Comparison of ENCODE assay signal across 21 mouse cellular contexts in the genomic region with DNA sequence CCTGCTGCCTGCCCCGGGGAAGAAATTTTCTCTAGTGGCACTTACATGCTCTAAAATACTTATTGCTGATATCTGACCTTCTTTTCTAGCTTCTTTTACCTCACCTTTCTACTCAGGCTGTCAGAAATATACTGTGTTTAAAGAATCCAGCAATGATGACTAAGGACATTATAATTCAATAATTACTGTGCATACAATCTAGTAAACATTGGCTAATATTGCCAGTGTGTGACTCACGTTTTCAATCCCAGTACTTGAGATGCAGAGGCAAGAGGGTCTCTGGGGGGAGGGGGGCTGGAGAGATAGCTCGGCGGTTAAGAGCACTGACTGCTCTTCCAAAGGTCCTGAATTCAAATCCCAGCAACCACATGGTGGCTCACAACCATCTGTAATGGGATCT. TPM values are rescaled to one million over a fixed set of nuclear protein-coding genes. Genes with fewer than 3 reads are reported as not detected.
A peak's percentile ranks its signal among the peaks of the same experiment; 100 is the strongest.
DNase-seq lines count a peak whose midpoint lies in the region; ATAC-seq and TF ChIP-seq lines count a peak whose summit lies in the region.
"Had no signal": no experiment of that assay in that cellular context is flagged by ENCODE, and none has a peak within 500 bp of the region (broad histone marks: within the 10 kb centered on the region; RNA-seq: fewer than 3 reads in every experiment).

No protein-coding gene starts in this region.

- no peak for TF ChIP-seq CTCF in liver, postnatal 0 days (IDR thresholded peaks at IDR 0.05; ENCODE audit: low read depth)

- peak overlapping the region; percentile 24; the same call in 1 of the 2 replicates for H3K4me2 ChIP-seq in heart, embryonic 13.5 days
- no peak overlapping the region for H3K4me2 ChIP-seq in heart, embryonic 12.5 days
- H3K4me2 ChIP-seq in liver, embryonic 13.5 days, result peak overlapping the region; percentile 54
- H3K4me2 ChIP-seq in liver, postnatal 0 days (ENCODE audit: low read depth, low read length), result peak overlapping the region; percentile 51
- no peak overlapping the region for H3K4me2 ChIP-seq in hindbrain, embryonic 11.5 days (replicated peaks; ENCODE audit: low read depth, low read length)
- H3K4me2 ChIP-seq: embryonic facial prominence, embryonic 15.5 days; forebrain, embryonic 12.5 days; hindbrain, embryonic 13.5 days had no signal

- peak; percentile 25 for DNase-seq in NIH3T3 (ENCODE audit: low read depth)
- no peak for DNase-seq in liver, embryonic 13.5 days
- DNase-seq in liver, postnatal 0 days, result no peak
- no peak for DNase-seq in gastrocnemius, adult 8-10 months (ENCODE audit: low spot score in 2 of 2)
- no peak for DNase-seq in hindbrain, embryonic 11.5 days (ENCODE audit: low spot score)
- no peak for DNase-seq in left cerebral cortex, adult 9 months (ENCODE audit: low spot score in 2 of 2)
- DNase-seq: adrenal gland, postnatal 10 days; cerebellum, adult 11 months; cerebellum, adult 8-10 months; cerebellum, postnatal 14 days; embryo, embryonic 11 days; gastrocnemius, postnatal 25 days; heart, postnatal 10 days; heart, postnatal 4 days had no signal

- no peak overlapping the region for H3K27ac ChIP-seq in heart, embryonic 13.5 days (replicated peaks)
- H3K27ac ChIP-seq in heart, embryonic 12.5 days (ENCODE audit: poor library complexity, severe bottlenecking), result no peak overlapping the region
- H3K27ac ChIP-seq in liver, embryonic 13.5 days, result peak overlapping the region; percentile 95
- H3K27ac ChIP-seq in liver, postnatal 0 days (ENCODE audit: low read depth), result peak overlapping the region; percentile 84
- no peak overlapping the region for H3K27ac ChIP-seq in hindbrain, embryonic 11.5 days (ENCODE audit: low read depth, low read length)
- H3K27ac ChIP-seq: embryonic facial prominence, embryonic 15.5 days; forebrain, embryonic 12.5 days; hindbrain, embryonic 13.5 days; hindbrain, postnatal 0 days had no signal

- no peaks in the 10 kb centered on the region for H3K27me3 ChIP-seq in heart, embryonic 13.5 days (replicated peaks)
- no peaks in the 10 kb centered on the region for H3K27me3 ChIP-seq in heart, embryonic 12.5 days (replicated peaks)
- no peaks in the 10 kb centered on the region for H3K27me3 ChIP-seq in liver, embryonic 13.5 days
- H3K27me3 ChIP-seq in liver, postnatal 0 days (ENCODE audit: insufficient read depth, low read length), result no peaks in the 10 kb centered on the region
- no peaks in the 10 kb centered on the region for H3K27me3 ChIP-seq in hindbrain, embryonic 11.5 days (ENCODE audit: control insufficient read depth, insufficient read depth, low read length)
- H3K27me3 ChIP-seq: embryonic facial prominence, embryonic 15.5 days; forebrain, embryonic 12.5 days; hindbrain, embryonic 13.5 days had no signal

- no peaks in the 10 kb centered on the region for H3K9me3 ChIP-seq in heart, embryonic 13.5 days
- H3K9me3 ChIP-seq in heart, embryonic 12.5 days (replicated peaks), result no peaks in the 10 kb centered on the region
- H3K9me3 ChIP-seq in liver, embryonic 13.5 days (replicated peaks), result no peaks in the 10 kb centered on the region
- no peaks in the 10 kb centered on the region for H3K9me3 ChIP-seq in liver, postnatal 0 days (ENCODE audit: low read length)
- H3K9me3 ChIP-seq in hindbrain, embryonic 11.5 days (ENCODE audit: control insufficient read depth, low read length), result no peaks in the 10 kb centered on the region
- H3K9me3 ChIP-seq: embryonic facial prominence, embryonic 15.5 days; forebrain, embryonic 12.5 days; hindbrain, embryonic 13.5 days had no signal

- H3K36me3 ChIP-seq in heart, embryonic 13.5 days, result no peaks in the 10 kb centered on the region
- no peaks in the 10 kb centered on the region for H3K36me3 ChIP-seq in heart, embryonic 12.5 days
- no peaks in the 10 kb centered on the region for H3K36me3 ChIP-seq in liver, embryonic 13.5 days
- H3K36me3 ChIP-seq in liver, postnatal 0 days (replicated peaks; ENCODE audit: insufficient read depth, low read length), result no peaks in the 10 kb centered on the region
- no peaks in the 10 kb centered on the region for H3K36me3 ChIP-seq in hindbrain, embryonic 11.5 days (ENCODE audit: control insufficient read depth, insufficient read depth, low read length)
- H3K36me3 ChIP-seq: embryonic facial prominence, embryonic 15.5 days; forebrain, embryonic 12.5 days; hindbrain, embryonic 13.5 days had no signal

- H3K9ac ChIP-seq in heart, embryonic 13.5 days, result no peak overlapping the region
- H3K9ac ChIP-seq in heart, embryonic 12.5 days, result no peak overlapping the region
- peak overlapping the region; percentile 59 for H3K9ac ChIP-seq in liver, embryonic 13.5 days
- no peak overlapping the region for H3K9ac ChIP-seq in liver, postnatal 0 days (replicated peaks)
- no peak overlapping the region for H3K9ac ChIP-seq in hindbrain, embryonic 11.5 days (ENCODE audit: low read depth, low read length)
- H3K9ac ChIP-seq: embryonic facial prominence, embryonic 15.5 days; forebrain, embryonic 12.5 days; hindbrain, embryonic 13.5 days had no signal

- no peak for ATAC-seq in heart, embryonic 13.5 days (ENCODE audit: extremely low read depth, insufficient number of reproducible peaks, low FRiP score, low TSS enrichment)
- no peak for ATAC-seq in heart, embryonic 12.5 days (ENCODE audit: insufficient number of reproducible peaks, low FRiP score)
- ATAC-seq in liver, embryonic 13.5 days (ENCODE audit: low read depth), result no peak
- ATAC-seq in liver, postnatal 0 days, result no peak
- ATAC-seq in hindbrain, embryonic 11.5 days (ENCODE audit: low FRiP score), result no peak
- ATAC-seq: forebrain, embryonic 16.5 days; hindbrain, postnatal 0 days had no signal

- H3K4me3 ChIP-seq in heart, embryonic 13.5 days, result no peak overlapping the region
- no peak overlapping the region for H3K4me3 ChIP-seq in heart, embryonic 12.5 days
- peak overlapping the region; percentile 12 for H3K4me3 ChIP-seq in liver, embryonic 13.5 days (replicated peaks)
- peak overlapping the region; percentile 6; the same call in 1 of the 2 replicates for H3K4me3 ChIP-seq in liver, postnatal 0 days (ENCODE audit: low read depth, low read length)
- no peak overlapping the region for H3K4me3 ChIP-seq in hindbrain, embryonic 11.5 days (ENCODE audit: low read depth, low read length)
- H3K4me3 ChIP-seq: embryonic facial prominence, embryonic 15.5 days; forebrain, embryonic 12.5 days; hindbrain, embryonic 13.5 days had no signal

- 74% methylated on average over 4 of the region's 4 CpGs for WGBS in heart, embryonic 13.5 days
- 76% methylated on average over 4 of the region's 4 CpGs for WGBS in heart, embryonic 12.5 days
- WGBS in liver, embryonic 13.5 days (ENCODE audit: insufficient replicate concordance), result 31% methylated on average over 4 of the region's 4 CpGs
- WGBS in liver, postnatal 0 days (ENCODE audit: insufficient replicate concordance), result 64% methylated on average over 4 of the region's 4 CpGs
- WGBS in hindbrain, embryonic 11.5 days, result 92% methylated on average over 4 of the region's 4 CpGs

- no peak for TF ChIP-seq EP300 in liver, postnatal 0 days (IDR thresholded peaks at IDR 0.05; ENCODE audit: low read depth)

- peaks cover 2% of the 10 kb centered on the region; the same call in 1 of the 2 replicates for H3K4me1 ChIP-seq in heart, embryonic 13.5 days
- no peaks in the 10 kb centered on the region for H3K4me1 ChIP-seq in heart, embryonic 12.5 days (replicated peaks)
- peaks cover 79% of the 10 kb centered on the region for H3K4me1 ChIP-seq in liver, embryonic 13.5 days (replicated peaks)
- H3K4me1 ChIP-seq in liver, postnatal 0 days (ENCODE audit: insufficient read depth), result peaks cover 24% of the 10 kb centered on the region
- no peaks in the 10 kb centered on the region for H3K4me1 ChIP-seq in hindbrain, embryonic 11.5 days (replicated peaks; ENCODE audit: control insufficient read depth, insufficient read depth, low read length)
- H3K4me1 ChIP-seq: embryonic facial prominence, embryonic 15.5 days; forebrain, embryonic 12.5 days; hindbrain, embryonic 13.5 days had no signal

RNA-seq across cellular contexts. Expression of a gene that starts 21.0 kb away (rescaled TPM):
- polyA plus RNA-seq in heart, embryonic 13.5 days (2015; fragmentation: Nextera tagmentation; extraction: Ambion mirVana), result 28.7 and 32.0 TPM in 2 replicates
- polyA plus RNA-seq in heart, embryonic 12.5 days (2016; fragmentation: Nextera tagmentation; extraction: Ambion mirVana), result 38.9 and 41.1 TPM in 2 replicates
- 29.6 and 32.1 TPM in 2 replicates for polyA plus RNA-seq in liver, embryonic 13.5 days (2015; fragmentation: Nextera tagmentation; extraction: Ambion mirVana)
- 18.2 and 20.6 TPM in 2 replicates for polyA plus RNA-seq in liver, postnatal 0 days (2015; fragmentation: Nextera tagmentation; extraction: Ambion mirVana)
- 10 to 100 TPM; 90.1 to 99.0 (median 95.5) TPM for total RNA-seq in gastrocnemius, adult 8-10 months (2022)
- 35.0 and 44.5 TPM in 2 replicates for polyA plus RNA-seq in hindbrain, embryonic 11.5 days (2014; fragmentation: Nextera tagmentation; extraction: Ambion mirVana)

Comparison
In these comparisons a context has a peak if more than half of its experiments do, and no peak if none do; other contexts are left out.
1. H3K4me2 ChIP-seq: peak in heart, embryonic 13.5 days (single experiment), liver, embryonic 13.5 days (single experiment) and liver, postnatal 0 days (single experiment); none in heart, embryonic 12.5 days (single experiment) and hindbrain, embryonic 11.5 days (single experiment).
2. H3K27ac ChIP-seq: peak in liver, embryonic 13.5 days (single experiment) and liver, postnatal 0 days (single experiment); none in heart, embryonic 13.5 days (single experiment), heart, embryonic 12.5 days (single experiment) and hindbrain, embryonic 11.5 days (single experiment).
3. H3K4me3 ChIP-seq: peak in liver, embryonic 13.5 days (single experiment) and liver, postnatal 0 days (single experiment); none in heart, embryonic 13.5 days (single experiment), heart, embryonic 12.5 days (single experiment) and hindbrain, embryonic 11.5 days (single experiment).